In the genomic region with DNA sequence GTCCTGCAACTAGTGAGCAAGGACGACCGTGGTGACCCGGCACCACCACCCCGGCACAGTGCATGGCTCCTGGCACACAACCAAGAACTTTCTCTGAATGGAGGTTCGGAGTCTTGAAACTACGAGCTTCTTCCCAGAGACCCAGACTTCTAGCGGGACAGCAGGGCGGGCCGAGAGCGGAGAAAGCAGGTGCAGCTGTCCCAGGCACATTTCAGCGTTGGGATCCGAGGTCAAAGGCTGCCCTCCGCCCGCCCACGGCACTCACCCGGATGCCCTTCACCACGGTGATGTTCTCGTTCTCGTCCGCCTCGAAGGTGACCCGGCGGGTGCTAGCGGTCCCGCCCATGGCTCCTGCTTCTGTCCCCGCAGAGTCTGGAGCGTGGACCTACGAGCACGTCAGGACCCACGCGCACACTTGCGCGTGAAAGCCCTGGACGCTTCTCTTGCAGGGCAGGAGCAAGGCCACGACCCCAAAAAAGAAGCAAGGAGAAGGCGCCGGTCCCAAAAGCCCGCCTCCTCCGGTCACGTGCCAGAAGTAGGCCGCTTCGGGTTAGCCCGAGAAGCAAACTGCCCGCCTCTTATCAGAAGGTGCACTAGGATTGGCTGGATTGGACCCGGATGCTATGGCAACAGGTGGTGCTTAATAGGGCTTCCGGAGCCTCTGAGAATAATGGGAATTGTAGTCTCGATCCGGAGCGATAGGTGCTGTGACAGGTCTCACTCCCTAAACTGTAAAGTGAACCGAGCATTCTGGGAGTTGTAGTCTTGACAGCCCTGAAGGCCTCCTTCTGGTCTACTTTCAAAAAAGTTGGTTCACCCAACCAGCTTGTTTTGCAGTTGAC, we compare ENCODE assay signal across 2 mouse cellular contexts.
TF ChIP-seq lines count a peak whose summit lies in the region.

TSS of gene Chchd3 (minus strand) at position 526 of the 842 bp plus-strand sequence.

TF ChIP-seq in C2C12, 6 proteins besides CTCF, POLR2A, EP300 and RAD21 (continued from another document):
- no peak for TF ChIP-seq FOSL1 (IDR thresholded peaks at IDR 0.05; ENCODE audit: insufficient read depth, low read length, poor library complexity, severe bottlenecking)

TF ChIP-seq in myocyte, 11 proteins besides CTCF, POLR2A, EP300 and RAD21 (continued from another document):
- TF ChIP-seq MYOD1 (IDR thresholded peaks at IDR 0.05; ENCODE audit: control insufficient read depth in 1 of 3, insufficient read length in 2 of 3, low read depth in 2 of 3) (peak in 2 of 3 experiments; percentile 73 to 90), MAX (IDR thresholded peaks at IDR 0.05; ENCODE audit: low read depth) (no peak), TCF12 (IDR thresholded peaks at IDR 0.05; ENCODE audit: insufficient read depth, poor library complexity, severe bottlenecking) (no peak), CEBPB (IDR thresholded peaks at IDR 0.05; ENCODE audit: insufficient read depth, poor library complexity, severe bottlenecking) (no peak), POLR2AphosphoS2 (IDR thresholded peaks at IDR 0.05; ENCODE audit: insufficient read length, low read depth) (peak; percentile 36), TCF3 (IDR thresholded peaks at IDR 0.05; ENCODE audit: insufficient read length, low read depth) (no peak)
TF ChIP-seq in myocyte: peak in this region for 5.
